Mouse (Mus musculus) midbrain, embryonic 13.5 days (tissue): ENCODE measurements around the gene Rnf207. TPM values are rescaled to one million over a fixed set of nuclear protein-coding genes. Genes with fewer than 3 reads are reported as not detected.

Experiments
- ATAC-seq: fragments of 200-750 bp; cut with Nextera tagmentation; 2 replicates; pipeline ENCODE4 v1.8.0; 2017; ENCODE audit warnings: mild to moderate bottlenecking, moderate TSS enrichment, moderate library complexity
- H3K27ac ChIP-seq: fragments of 300-500 bp; sonication (generic); 2 replicates; pipeline ENCODE4 v1.5.1; 2015; ENCODE audit warnings: inconsistent platforms, mild to moderate bottlenecking, moderate library complexity
- H3K27me3 ChIP-seq: fragments of 300-500 bp; sonication (generic); 2 replicates; pipeline ENCODE4 v1.6.1; 2015; ENCODE audit warnings: mild to moderate bottlenecking, inconsistent platforms
- H3K36me3 ChIP-seq: fragments of 300-500 bp; sonication (generic); 2 replicates; pipeline ENCODE4 v1.6.1; 2015; ENCODE audit warnings: mild to moderate bottlenecking, inconsistent platforms
- H3K4me1 ChIP-seq: fragments of 300-500 bp; sonication (generic); replicated peaks from 2 replicates; pipeline ENCODE4 v1.6.1; 2015; ENCODE audit warnings: inconsistent platforms
- H3K4me2 ChIP-seq: fragments of 300-500 bp; sonication (generic); replicated peaks from 2 replicates; pipeline ENCODE4 v1.6.1; 2015; ENCODE audit warnings: moderate library complexity, mild to moderate bottlenecking, inconsistent platforms
- H3K4me3 ChIP-seq: fragments of 300-500 bp; sonication (generic); replicated peaks from 2 replicates; pipeline ENCODE4 v1.5.1; 2015; ENCODE audit warnings: mild to moderate bottlenecking, inconsistent platforms
- H3K9ac ChIP-seq: fragments of 300-500 bp; sonication (generic); replicated peaks from 2 replicates; pipeline ENCODE4 v1.6.1; 2015; ENCODE audit warnings: mild to moderate bottlenecking, inconsistent platforms
- H3K9me3 ChIP-seq: fragments of 300-500 bp; sonication (generic); 2 replicates; pipeline ENCODE4 v1.6.1; 2016; ENCODE audit warnings: mild to moderate bottlenecking, inconsistent platforms
- WGBS: fragments of 180-500 bp; shearing (Covaris S2); methylation state at CpG from one replicate; pipeline ENCODE4 v1.1.7; 2015; 5-methylcytosine and 5-hydroxymethylcytosine counted together
- polyA plus RNA-seq: library from polyadenylated mRNA; unstranded; fragments of >200 nt; fragmentation: Nextera tagmentation; extraction: Ambion mirVana; gene quantifications from 2 replicates; pipeline ENCODE4 v1.2.1, GENCODE M21; 2015

Gene Rnf207
- polyA plus RNA-seq, 1 experiment from 2014 or later = 4.7 TPM

DNA sequence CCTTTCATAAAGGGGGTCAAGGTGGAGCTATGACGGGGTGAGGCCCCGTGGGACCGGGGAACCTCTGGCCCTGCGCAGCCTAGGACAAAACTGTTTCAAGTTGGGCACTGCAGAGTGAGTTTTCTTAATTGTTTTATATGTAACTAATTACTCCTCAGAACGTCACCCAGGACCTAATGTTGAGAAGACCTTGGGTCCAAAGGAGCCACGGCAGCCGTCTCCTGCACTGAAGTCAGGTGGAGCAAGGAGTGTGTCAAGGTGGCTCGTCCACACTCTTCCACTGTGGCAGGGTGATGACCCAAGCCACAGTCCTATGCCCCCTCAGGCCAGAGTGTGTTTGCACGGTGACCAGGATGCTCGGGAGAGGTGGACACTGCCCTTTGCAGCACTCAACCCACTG, 15.6 kb downstream of the Rnf207 start:
- Histone ChIP-seq H3K4me2 (no peak overlapping the region), H3K4me3 (no peak overlapping the region), H3K9me3 (no peaks in the 10 kb centered on the region), H3K4me1 (peaks cover 12% of the 10 kb centered on the region), H3K27me3 (0 out of 2 replicates have a peak, but pooled peaks cover 4% of the 10 kb centered on the region), H3K9ac (no peak overlapping the region), H3K27ac (no peak overlapping the region), H3K36me3 (peaks cover 73% of the 10 kb centered on the region)
- 95% methylated on average over 10 of the region's 10 CpGs for WGBS
- no peak for ATAC-seq

DNA sequence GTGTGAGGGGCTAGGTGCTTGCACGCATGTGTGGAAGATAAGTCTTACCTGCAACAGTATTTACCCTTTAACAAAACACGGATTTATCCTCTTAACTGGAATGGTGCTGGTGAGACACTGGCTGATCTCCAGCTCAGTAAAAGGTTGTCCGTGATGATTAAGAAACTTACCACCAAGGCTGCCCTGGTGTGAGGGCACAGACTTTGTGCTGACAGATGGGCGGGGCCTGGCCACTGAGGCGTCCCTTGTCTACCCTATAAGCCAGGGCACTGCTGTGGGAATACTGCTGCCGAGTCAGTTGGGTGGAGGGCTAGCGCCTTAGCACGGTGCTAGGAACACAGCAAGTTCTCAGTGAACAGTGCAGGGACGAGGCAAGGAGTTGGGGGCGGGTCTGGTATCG, 16.8 kb downstream of the Rnf207 start:
- Histone ChIP-seq H3K27me3 (0 out of 2 replicates have a peak, but pooled peaks cover 4% of the 10 kb centered on the region), H3K4me2 (no peak overlapping the region), H3K9me3 (no peaks in the 10 kb centered on the region), H3K4me3 (no peak overlapping the region), H3K27ac (no peak overlapping the region), H3K36me3 (peaks cover 69% of the 10 kb centered on the region), H3K9ac (no peak overlapping the region), H3K4me1 (peaks cover 18% of the 10 kb centered on the region)
- no peak for ATAC-seq
- 57% methylated on average over 11 of the region's 11 CpGs for WGBS

DNA sequence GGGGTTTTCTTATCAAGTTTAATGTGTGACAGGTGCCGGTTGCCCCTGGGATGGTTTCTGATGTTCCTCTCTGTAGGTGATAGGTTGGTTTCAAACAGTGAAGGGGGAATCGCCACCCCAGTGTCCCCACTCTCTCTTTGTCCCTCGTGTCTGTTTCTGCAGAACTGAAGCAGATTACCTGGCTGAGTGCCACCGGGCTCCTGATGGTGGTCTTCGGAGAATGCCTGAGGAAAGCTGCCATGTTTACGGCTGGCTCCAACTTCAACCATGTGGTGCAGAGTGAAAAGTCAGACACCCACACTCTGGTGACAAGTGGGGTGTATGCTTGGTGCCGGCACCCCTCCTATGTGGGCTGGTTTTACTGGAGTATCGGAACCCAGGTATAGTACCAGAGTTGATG, 18.4 kb downstream of the Rnf207 start:
- peaks cover 22% of the 10 kb centered on the region for H3K4me1 ChIP-seq
- ATAC-seq = no peak
- H3K36me3 ChIP-seq = peaks cover 57% of the 10 kb centered on the region

DNA sequence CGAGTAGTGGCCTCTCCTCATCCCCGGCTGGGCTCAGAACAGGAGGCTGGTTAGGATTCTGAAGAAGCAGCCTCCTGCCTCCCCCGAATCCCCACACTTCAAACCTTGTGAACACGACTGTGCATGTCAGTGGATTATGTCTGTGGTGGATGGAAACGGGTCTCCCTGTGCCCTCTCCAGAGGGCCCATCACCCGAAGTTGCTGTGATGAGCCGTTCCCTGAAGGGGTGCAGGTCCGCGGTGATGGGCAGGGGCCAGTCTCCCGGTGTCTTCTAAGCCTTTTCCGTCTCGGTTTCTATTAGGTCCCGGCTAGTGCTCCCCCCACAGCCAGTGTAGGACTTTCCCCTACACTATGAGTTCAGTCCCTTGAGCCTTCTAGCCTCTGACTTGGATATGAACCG, 20.0 kb downstream of the Rnf207 start:
- Histone ChIP-seq H3K9me3 (no peaks in the 10 kb centered on the region), H3K27ac (no peak overlapping the region), H3K27me3 (peaks cover 26% of the 10 kb centered on the region), H3K4me1 (peaks cover 27% of the 10 kb centered on the region), H3K4me2 (peak overlapping the region; percentile 96; the same call in 1 of the 2 replicates), H3K4me3 (peak overlapping the region; percentile 78; the same call in 1 of the 2 replicates), H3K9ac (peak overlapping the region; percentile 93; the same call in 1 of the 2 replicates), H3K36me3 (peaks cover 43% of the 10 kb centered on the region)
- ATAC-seq = no peak
- WGBS = 80% methylated on average over 14 of the region's 14 CpGs

More for the DNA sequence above, 18.4 kb downstream of the Rnf207 start:
- no peak overlapping the region for H3K4me2 ChIP-seq
- H3K27me3 ChIP-seq = peaks cover 11% of the 10 kb centered on the region
- H3K9me3 ChIP-seq = no peaks in the 10 kb centered on the region
- no peak overlapping the region; the same call in 1 of the 2 replicates for H3K9ac ChIP-seq
- no peak overlapping the region for H3K27ac ChIP-seq
- no peak overlapping the region for H3K4me3 ChIP-seq
- WGBS = 91% methylated on average over 8 of the region's 8 CpGs

DNA sequence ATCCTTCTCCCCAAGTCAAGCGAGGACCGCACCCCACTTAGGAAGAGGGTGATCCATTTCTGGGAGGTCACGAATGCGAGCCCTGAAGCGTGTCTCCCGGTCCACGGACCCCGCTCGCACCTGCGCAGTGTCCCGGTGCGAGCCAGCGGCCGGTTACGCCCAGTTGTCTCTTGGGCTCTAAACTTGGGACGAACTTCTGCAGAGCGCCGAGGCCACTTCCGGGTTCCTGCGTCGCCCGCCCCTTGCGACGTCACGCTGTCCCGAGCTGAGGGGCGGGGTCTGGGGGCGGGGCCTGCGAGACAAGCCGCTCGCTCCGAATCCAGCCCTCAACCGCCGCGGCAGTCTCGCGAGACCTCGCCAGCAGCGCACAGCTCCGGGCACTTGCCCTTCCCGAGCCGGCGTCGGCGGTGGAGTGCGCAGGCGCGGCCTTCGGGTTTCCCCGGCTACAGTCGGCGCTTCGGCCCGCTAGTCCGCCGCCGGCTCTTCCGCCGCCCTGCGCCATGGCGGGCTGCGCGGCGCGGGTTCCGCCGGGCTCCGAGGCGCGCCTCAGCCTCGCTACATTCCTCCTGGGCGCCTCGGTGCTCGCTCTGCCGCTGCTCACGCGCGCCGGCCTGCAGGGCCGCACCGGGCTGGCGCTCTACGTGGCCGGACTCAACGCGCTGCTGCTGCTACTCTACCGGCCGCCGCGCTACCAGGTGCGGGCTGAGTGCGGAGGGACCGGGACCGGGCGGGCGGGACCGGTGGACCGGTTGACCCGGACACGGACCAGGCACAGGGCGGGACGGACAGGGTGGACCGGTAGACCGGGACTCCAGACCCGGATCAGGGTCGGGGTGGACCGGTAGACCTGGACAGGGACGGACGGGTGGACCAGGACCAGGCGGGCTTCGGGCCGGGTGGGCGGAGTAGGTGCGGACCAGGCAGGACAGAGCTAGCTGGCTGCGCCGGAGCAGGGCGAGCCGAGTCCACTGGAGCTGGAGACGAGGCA, 21.6 kb downstream of the Rnf207 start, which contains the start of gene Icmt:
TSS of gene Icmt (plus strand) at position 354 of the 988 bp plus-strand sequence.
- Histone ChIP-seq H3K4me3 (peak within 1 kb of the TSS; percentile 78), H3K9ac (peak within 1 kb of the TSS; percentile 93), H3K36me3 (peaks cover 28% of the 10 kb centered on the region), H3K4me1 (peaks cover 44% of the 10 kb centered on the region), H3K27ac (peak within 1 kb of the TSS; percentile 79), H3K27me3 (peaks cover 43% of the 10 kb centered on the region), H3K9me3 (no peaks in the 10 kb centered on the region), H3K4me2 (peak within 1 kb of the TSS; percentile 96)
- under 1% methylated on average over 99 of the region's 119 CpGs for WGBS
- ATAC-seq = peak; percentile 96

DNA sequence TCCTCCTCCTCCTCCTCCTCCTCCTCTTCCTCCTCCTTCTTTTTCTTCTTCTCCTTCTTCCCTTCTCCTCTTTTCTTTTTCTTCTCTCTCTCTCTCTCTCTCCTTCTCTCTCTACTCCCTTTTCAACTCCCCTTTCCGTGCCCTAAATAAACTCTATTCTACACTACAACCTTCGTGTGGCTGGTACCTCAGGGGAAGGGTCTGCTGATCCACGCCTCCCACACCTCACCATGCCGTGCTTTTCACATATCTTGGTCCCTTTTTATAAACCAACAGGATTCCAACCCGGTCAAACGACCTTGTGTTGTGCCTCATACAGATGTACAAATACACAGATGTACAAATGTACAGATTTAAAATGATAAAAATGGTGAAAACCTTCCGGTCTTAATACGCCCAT, 22.4 kb downstream of the Rnf207 start:
- H3K4me1 ChIP-seq = peaks cover 52% of the 10 kb centered on the region
- no peak for ATAC-seq
- peaks cover 51% of the 10 kb centered on the region for H3K27me3 ChIP-seq
- peaks cover 20% of the 10 kb centered on the region for H3K36me3 ChIP-seq
- H3K4me2 ChIP-seq = peak overlapping the region; percentile 64
- peak overlapping the region; percentile 78 for H3K4me3 ChIP-seq
- WGBS = 20% methylated on average over 8 of the region's 8 CpGs
- H3K27ac ChIP-seq = no peak overlapping the region
- no peaks in the 10 kb centered on the region for H3K9me3 ChIP-seq
- peak overlapping the region; percentile 37 for H3K9ac ChIP-seq

DNA sequence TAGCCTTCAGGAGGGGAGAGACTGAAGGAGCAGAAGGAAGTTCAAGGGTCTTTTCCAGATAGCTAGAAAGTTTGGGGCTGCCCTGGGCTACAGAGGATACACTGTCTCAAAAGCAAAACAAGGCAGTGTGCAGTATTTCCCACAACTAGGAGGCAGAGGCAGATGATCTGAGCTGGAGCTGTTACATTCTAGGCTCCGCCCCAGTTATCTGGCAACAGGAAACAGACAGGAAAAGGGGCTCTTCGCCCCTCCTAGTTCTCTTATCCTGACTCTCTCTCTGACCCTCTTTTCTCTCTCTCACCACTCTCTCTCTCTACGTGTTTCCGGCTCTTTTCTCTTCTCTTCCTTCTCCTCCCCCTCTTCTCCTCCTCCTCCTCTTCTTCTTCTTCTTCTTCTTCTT, 22.9 kb downstream of the Rnf207 start:
- no peak overlapping the region for H3K9ac ChIP-seq
- H3K4me1 ChIP-seq = peaks cover 56% of the 10 kb centered on the region
- H3K27ac ChIP-seq = no peak overlapping the region
- peaks cover 55% of the 10 kb centered on the region for H3K27me3 ChIP-seq
- ATAC-seq = no peak
- peaks cover 16% of the 10 kb centered on the region for H3K36me3 ChIP-seq
- no peak overlapping the region for H3K4me3 ChIP-seq
- no peaks in the 10 kb centered on the region for H3K9me3 ChIP-seq
- WGBS = 48% methylated on average over 4 of the region's 4 CpGs
- no peak overlapping the region for H3K4me2 ChIP-seq

DNA sequence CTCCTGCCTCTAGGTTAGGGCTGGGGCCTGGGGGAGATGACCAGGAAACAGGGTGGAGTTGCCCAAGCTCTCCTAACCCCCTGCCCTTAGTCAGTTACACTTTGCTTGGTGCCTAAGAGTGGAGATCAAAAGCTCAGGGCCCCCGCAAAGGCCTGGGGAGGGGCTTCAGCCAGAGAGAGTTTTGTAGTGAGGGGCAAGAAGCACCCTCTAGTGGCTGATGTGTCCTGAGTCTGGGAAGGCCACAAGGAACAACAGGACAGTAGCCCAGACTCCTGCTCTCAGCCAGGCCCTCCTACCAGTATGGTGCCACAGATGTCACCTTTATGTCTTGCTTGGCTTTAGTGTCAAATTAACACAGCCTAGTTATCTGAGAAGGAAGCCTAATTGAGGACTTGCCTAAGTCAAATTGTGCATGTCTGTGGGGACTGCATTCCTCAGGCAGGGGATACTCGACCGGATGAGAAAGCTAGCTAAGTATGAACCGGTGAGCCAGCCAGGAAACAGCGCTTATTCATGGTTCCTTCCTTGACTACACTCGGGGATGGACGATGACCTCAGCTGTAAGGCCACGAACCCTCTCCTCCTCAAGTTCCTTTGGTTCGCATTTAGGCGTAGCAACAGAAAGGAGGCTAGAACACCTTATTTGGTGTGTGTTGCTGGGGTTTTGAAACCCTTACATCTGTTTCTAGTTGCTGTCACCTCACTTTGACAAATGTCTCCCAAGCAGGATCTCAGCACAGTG, 24.4 kb downstream of the Rnf207 start:
- H3K27me3 ChIP-seq = peaks cover 70% of the 10 kb centered on the region
- 0 out of 2 replicates have a peak, but pooled peaks cover under 1% of the 10 kb centered on the region for H3K36me3 ChIP-seq
- H3K4me1 ChIP-seq = peaks cover 68% of the 10 kb centered on the region
- no peak overlapping the region for H3K9ac ChIP-seq
- ATAC-seq = no peak
- H3K9me3 ChIP-seq = no peaks in the 10 kb centered on the region
- WGBS = 68% methylated on average over 10 of the region's 10 CpGs
- no peak overlapping the region for H3K4me3 ChIP-seq
- H3K4me2 ChIP-seq = no peak overlapping the region
- H3K27ac ChIP-seq = no peak overlapping the region

DNA sequence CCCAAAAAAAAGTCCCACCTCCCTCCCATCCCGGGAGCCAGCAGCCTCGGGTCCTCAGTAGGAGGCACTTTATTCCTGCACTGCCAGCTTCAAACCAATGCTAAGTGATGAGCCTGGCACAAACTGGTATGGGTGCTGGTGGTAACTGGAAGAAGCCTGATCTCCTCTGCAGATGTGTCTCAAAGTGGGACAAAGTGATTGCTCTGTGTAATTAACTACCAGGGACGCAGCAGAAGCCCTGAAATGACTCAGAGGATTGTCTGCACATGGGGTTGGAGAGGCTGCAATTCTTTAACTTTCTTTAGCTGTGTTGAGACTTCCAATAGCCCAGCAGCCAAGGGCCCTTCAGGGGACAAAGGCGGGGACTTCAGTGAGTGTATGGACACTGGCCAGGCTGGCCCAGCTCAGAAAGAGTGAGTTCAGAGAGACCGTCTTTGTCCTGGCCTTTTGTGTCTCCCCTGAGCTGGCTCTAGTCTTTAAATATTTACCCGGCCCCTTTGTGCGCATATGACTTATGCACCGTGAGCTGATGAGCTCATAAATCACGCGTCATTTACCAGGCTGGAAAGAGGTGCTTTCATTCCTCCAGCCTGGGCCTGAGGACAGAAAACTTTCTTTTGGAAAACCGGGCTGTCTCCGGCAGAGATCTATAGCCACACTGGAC, 26.6 kb downstream of the Rnf207 start:
- H3K27me3 ChIP-seq = peaks cover 86% of the 10 kb centered on the region
- no peak for ATAC-seq
- H3K36me3 ChIP-seq = no peaks in the 10 kb centered on the region
- H3K27ac ChIP-seq = no peak overlapping the region
- WGBS = 4% methylated on average over 12 of the region's 12 CpGs
- no peaks in the 10 kb centered on the region for H3K9me3 ChIP-seq
- H3K4me2 ChIP-seq = 0 out of 2 replicates have a peak overlapping the region, but pooled peaks have one; percentile 11
- H3K4me3 ChIP-seq = no peak overlapping the region
- peaks cover 66% of the 10 kb centered on the region for H3K4me1 ChIP-seq
- H3K9ac ChIP-seq = no peak overlapping the region; the same call in 1 of the 2 replicates

DNA sequence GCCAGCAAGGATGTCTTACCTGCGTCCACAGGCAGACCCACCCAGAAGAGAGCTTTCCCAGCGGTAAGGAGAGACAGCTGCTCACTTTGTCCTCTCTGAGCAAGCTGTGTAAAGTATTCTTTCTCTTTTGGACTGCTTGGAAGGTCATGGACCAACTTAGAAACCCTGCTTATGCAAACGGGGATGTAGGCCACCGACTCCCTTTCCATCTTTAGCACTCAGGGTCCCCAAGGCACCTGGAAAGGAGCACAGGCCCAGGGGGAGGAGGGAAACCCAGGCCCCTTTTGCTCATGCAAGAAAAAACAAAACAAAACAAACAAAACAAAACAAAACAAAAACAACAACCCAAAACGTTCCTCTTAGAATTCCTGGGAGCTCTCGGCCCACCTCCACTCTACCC, 27.2 kb downstream of the Rnf207 start, which contains the start of gene Hes3:
TSS of gene Hes3 (minus strand) at position 101 of the 400 bp plus-strand sequence.
- WGBS = 12% methylated on average over 6 of the region's 6 CpGs
- H3K27ac ChIP-seq = peak within 1 kb of the TSS; percentile 19; the same call in 1 of the 2 replicates
- no peaks in the 10 kb centered on the region for H3K9me3 ChIP-seq
- H3K4me2 ChIP-seq = peak within 1 kb of the TSS; percentile 60
- peaks cover 72% of the 10 kb centered on the region for H3K4me1 ChIP-seq
- H3K9ac ChIP-seq = peak within 1 kb of the TSS; percentile 62
- no peak for ATAC-seq
- H3K4me3 ChIP-seq = peak within 1 kb of the TSS; percentile 33
- no peaks in the 10 kb centered on the region for H3K36me3 ChIP-seq
- peaks cover 93% of the 10 kb centered on the region for H3K27me3 ChIP-seq

DNA sequence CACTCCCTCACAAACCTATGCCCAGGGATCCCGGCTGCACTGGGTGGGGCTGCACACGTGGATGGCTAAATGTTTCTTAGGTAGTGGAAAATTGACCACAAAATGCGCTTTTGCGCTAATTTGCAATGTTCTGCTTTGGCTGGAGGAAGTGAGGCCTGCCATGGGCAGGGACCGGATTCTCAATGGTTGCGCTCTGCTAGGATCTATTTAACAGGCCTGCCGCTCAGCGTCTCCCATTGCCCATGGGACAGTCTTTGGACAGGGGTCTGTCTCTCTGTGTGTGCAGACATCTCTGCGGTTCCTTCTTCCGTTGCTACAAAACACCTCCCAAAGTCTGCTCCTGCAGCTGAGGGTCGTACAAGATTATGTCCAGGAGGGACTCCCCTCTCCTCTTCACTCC, 27.8 kb downstream of the Rnf207 start:
- peak overlapping the region; percentile 62; the same call in 1 of the 2 replicates for H3K9ac ChIP-seq
- peaks cover 75% of the 10 kb centered on the region for H3K4me1 ChIP-seq
- H3K27ac ChIP-seq = 0 out of 2 replicates have a peak overlapping the region, but pooled peaks have one; percentile 19
- 5% methylated on average over 11 of the region's 11 CpGs for WGBS
- peak overlapping the region; percentile 60 for H3K4me2 ChIP-seq
- no peaks in the 10 kb centered on the region for H3K9me3 ChIP-seq
- no peaks in the 10 kb centered on the region for H3K36me3 ChIP-seq
- peak overlapping the region; percentile 33; the same call in 1 of the 2 replicates for H3K4me3 ChIP-seq
- H3K27me3 ChIP-seq = peaks cover 97% of the 10 kb centered on the region
- ATAC-seq = no peak
